Mouse (Mus musculus): ENCODE measurements at regions not wholly inside any gene's neighbourhood (a gene's known extent, or its start where the extent isn't known, plus 50 kb on each side); places are given as distances from the start of the nearest gene placed in this dataset.
A peak's percentile ranks its signal among the peaks of the same experiment; 100 is the strongest.

DNA sequence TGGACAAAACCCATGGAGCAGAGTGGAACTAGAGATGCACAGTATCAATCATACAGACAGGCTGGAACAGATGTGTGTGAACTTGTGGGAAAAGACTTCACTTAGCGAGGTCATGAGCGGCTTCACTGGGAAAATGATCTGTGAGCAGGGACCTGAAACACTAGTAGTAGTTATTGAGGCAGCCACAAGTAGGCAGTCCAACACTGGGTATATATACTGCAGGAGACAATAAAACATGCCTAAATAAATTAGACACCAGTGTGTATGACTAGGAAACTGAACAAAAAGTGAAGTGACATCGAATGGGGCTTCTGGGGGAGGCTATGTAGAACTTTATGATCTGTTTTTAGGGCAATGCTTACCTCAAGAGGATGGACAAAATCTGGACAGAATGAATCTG lies 852.5 kb downstream of the Tbl1xr1 start:
- TF ChIP-seq CTCF (IDR thresholded peaks at IDR 0.05) = peak; percentile 38; the same call in 1 of the 2 replicates
- no peak for TF ChIP-seq EP300 (IDR thresholded peaks at IDR 0.05)

All from lung, postnatal 0 days (tissue).